Mouse (Mus musculus) neutrophil, adult 5-6 weeks (primary cell): ENCODE results near the gene Gjc2. TPM values are rescaled to one million over a fixed set of nuclear protein-coding genes. Genes with fewer than 3 reads are reported as not detected.
A peak's percentile ranks its signal among the peaks of the same experiment; 100 is the strongest.

Source experiments
- ATAC-seq: fragments of 151-379, 151-347 bp; 2 replicates; pipeline ENCODE4 v1.8.0; 2017; ENCODE audit warnings: mild to moderate bottlenecking, moderate TSS enrichment; ENCODE audit not compliant: insufficient number of reproducible peaks, poor library complexity, low FRiP score, severe bottlenecking; ENCODE audit errors: extremely low read depth
- total RNA-seq: library from RNA; stranded (forward); fragments of 200-1000 nt; gene quantifications from 2 replicates; pipeline ENCODE4 v1.2.3, GENCODE M21; 2017

Gene Gjc2
- total RNA-seq, 1 experiment from 2014 or later: not detected

GRCm38 (mm10) chr11:59210020-59210419 lies 27.0 kb upstream of the Gjc2 start:
- no peak for ATAC-seq

- ATAC-seq: no peak
Measured at GRCm38 (mm10) chr11:59209580-59209979, 26.6 kb upstream of the Gjc2 start.

DNA sequence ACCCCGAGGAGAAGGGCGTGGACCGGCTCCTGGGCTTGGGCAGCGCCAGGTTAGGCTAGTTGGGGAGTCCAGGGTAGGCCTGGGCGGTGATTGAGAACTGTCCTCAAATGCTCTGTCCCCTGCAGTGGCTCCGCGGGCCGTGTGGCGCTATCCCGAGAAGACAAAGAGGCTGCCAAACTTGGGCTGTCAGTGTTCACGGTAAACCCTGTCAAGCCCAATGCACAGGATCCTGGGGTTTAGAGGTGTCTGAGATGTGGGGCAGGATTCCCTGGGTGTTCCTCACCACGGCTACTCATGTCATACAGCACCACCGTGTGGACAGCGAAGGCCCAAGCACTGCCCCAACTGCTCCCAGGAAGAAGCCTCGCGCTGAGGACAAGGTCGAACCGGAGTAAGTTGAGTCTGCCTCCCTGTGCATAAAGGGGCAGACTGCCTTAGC lies 26.0 kb upstream of the Gjc2 start:
- peak; percentile 59 for ATAC-seq

GRCm38 (mm10) chr11:59208153-59208831 lies 25.3 kb upstream of the Gjc2 start, which contains the start of gene 2310033P09Rik:
Gene 2310033P09Rik (plus strand): TSS chr11:59208321.
- ATAC-seq: peak; percentile 57

- peak; percentile 91 for ATAC-seq
Measured at GRCm38 (mm10) chr11:59202081-59202995, 19.3 kb upstream of the Gjc2 start, which contains the start of gene Mrpl55. Gene Mrpl55 (plus strand): TSS chr11:59202486.

DNA sequence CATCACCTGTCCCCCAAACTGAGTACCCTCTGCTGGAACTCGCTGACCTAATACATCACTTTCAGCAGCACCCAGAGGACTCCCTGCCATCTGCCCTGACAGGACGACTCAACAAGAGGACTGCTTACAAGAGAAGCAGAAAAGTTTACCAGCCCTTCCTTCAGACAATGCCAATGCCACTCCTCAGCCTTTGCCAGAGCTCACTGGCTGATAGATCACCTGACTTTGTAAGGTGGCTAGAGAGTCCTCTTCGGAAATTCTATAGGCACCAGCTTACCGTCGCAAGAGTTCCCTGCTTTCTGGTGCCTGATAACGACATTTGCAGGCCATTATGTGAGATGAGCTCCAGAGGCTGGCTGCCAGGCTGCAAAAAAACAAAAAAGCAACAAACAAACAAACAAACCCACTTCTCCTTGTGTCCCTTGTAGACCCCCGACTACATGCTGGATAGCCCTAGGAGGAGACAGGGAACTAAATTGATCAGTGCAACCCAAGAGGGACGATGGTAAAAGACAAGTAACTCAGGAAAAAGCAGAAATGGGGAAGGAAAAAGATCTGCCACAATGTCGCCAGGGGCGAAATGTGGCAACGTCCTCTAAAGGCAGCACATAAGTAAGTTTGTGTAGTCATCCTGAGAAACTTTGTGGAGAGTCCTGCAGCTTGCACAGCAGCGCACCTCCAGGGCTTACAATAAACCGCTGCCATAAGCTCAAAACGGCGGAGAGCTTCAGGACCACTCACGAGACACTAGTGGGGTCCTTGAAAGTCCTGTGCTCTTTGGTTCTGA lies 18.4 kb upstream of the Gjc2 start:
- peak; percentile 22; the same call in 1 of the 2 replicates for ATAC-seq

DNA sequence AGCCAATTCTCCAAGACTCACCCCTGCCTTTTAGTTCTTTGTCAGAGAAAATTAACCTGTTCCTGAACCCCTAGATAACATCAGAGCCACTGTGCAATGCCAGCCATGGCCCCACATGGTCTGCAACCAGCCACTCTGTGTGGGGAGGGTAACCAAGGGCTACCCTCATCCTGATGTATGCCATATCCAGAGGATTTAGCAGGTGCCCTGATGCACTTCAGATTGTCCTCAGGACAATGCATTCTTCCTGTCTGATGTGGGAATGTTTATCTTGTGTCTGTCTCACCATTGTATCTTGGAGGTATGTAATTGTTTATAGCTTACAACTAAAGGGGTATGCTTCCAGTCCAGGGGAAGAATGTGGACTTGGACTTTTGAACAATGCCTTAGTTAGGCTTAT lies 13.2 kb upstream of the Gjc2 start:
- no peak for ATAC-seq

DNA sequence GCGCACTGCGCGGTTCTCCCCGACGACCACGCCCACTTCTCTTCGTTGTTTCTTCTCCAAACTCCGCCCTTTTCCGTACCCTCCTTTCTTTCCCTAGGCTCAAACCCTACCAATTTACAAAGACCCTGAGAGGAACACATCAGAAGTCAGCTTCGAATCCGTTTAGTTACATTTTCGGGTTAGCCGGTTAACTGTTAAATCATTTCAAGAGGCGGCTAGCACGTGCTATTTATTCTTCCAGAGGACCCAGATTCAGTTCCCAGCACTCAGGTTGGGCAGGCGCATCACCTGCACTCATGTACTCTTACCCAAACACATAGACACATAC lies 9.0 kb upstream of the Gjc2 start, which contains the start of gene Guk1:
TSS of gene Guk1 (minus strand) at position 154 of the 328 bp plus-strand sequence.
- ATAC-seq: no peak

- ATAC-seq: peak; percentile 94
Measured at GRCm38 (mm10) chr11:59191231-59192058, 8.4 kb upstream of the Gjc2 start.

DNA sequence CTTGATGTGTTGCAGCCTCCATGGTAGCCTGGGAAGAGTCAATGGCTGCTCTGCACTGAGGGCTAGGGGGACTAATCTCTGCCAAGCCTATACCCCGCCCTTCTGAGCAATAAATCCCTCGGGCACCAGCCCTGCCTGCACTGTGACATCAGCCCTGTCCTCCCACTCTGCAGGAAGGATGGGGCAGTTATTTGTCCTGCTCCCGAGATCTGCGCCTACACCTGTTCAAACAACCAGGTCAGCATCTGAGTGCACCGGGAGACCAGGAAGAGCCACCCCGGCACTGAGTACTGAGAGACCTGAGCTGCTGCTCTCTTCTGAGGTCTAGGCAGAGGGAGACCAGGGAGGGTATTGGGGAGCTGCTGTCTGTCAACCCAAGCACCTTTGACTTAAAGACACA lies 4.7 kb upstream of the Gjc2 start:
- ATAC-seq: no peak

DNA sequence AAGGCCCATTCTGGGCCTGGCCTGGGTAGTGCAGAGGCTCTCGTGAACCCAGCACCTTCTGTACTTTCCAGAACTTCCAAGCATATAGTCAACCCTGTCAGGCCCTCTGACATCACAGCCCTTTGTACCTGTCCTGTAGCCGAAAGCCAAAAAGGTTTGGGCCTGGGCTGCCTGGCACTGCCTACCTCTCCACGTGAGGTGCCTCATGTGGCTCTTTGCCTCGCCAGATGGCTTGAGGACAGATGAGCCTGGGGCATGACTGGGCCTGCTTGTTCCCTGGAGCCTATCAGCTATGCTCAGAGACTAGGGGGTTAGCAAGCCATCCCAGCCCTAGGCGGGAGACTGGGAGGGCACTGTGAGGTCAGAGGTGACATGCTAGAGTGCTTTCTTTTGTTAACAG lies 2.5 kb upstream of the Gjc2 start:
- no peak for ATAC-seq

- ATAC-seq: peak; percentile 30; the same call in 1 of the 2 replicates
Measured at GRCm38 (mm10) chr11:59183821-59184220, 808 bp upstream of the Gjc2 start.

DNA sequence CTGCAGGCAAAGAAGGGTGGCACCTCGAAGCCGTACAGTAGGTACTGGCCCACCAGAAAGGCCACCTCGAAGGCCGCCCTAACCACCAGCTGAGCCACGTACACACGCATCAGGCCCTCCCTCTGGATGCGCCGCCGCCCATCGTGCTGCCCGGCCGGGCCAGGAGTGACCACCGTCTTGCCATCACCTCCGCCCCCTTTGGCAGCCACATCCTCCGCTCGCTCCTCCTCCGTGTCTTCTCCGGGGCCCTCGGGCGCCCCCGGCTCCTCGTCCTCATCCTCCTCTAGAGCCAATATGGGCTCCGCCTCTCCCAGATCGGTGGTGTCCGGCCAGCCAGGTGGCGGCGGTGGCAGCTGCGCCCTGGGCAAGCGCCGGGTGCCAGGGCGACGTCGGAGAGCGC lies 6.1 kb downstream of the Gjc2 start:
- no peak for ATAC-seq

GRCm38 (mm10) chr11:59176475-59176874 lies 6.5 kb downstream of the Gjc2 start:
- no peak for ATAC-seq

- no peak for ATAC-seq
Measured at GRCm38 (mm10) chr11:59174189-59174838, 8.7 kb downstream of the Gjc2 start.

DNA sequence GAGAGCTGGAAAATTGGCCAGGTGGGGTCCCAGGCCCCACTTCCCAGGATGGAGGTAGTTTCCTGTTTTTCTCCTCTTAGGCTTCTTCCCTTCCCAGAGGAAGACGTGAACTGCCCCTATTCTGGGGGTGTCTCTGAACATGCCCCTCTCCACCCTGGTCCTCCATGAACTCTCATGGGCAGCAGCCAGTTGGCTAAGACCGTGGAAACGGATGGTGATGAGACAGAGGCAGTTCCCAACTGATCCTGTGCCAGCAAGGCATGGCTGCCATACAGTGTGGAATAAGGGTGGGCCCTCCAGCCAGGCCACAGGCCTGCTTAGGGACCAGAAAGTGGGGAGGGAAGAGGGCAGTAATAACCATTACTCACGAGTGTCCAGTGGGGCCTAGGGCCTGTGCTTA lies 12.5 kb downstream of the Gjc2 start:
- ATAC-seq: no peak

DNA sequence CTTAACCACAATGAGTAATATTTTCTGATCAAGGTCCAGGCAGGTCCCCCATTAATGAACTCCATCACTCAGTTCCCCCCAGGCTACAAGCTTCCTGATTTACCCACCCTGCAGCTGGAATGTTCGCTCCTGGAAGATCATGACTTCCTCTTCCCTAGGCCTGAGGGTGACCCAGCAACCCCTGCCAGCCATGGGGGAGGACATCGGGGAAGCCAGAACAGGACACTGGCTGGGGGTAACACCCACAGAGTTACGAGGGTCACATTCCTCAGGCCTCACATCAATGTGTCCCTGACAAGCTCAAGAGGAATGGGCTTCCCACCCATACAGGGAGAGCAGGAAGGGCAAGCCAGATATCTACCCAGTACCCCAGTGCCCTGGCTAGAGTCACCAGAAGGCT lies 13.2 kb downstream of the Gjc2 start:
- ATAC-seq: no peak
